Mouse (Mus musculus) CH12.LX (cell line): ENCODE measurements around the gene Oas1h.

Experiments
- CTCF ChIP-seq, 2 experiments: IDR thresholded peaks in 1 of 2; conservative IDR thresholded peaks in 1 of 2; 2 replicates each; pipeline ENCODE4 v1.5.1; 2011 to 2012; ENCODE audit warnings: low read depth in 2 of 2, low read length in 2 of 2, improper control_type of control experiment in 1 of 2, inconsistent platforms in 1 of 2, mild to moderate bottlenecking in 1 of 2, moderate library complexity in 1 of 2
- ELF1 ChIP-seq: IDR thresholded peaks from 2 replicates; pipeline ENCODE4 v1.6.1; 2014; ENCODE audit warnings: low read depth, mild to moderate bottlenecking, inconsistent platforms, low read length, improper control_type of control experiment
- HCFC1 ChIP-seq: IDR thresholded peaks from 2 replicates; pipeline ENCODE4 v1.6.1; 2012; ENCODE audit warnings: low read depth, mild to moderate bottlenecking, inconsistent platforms, low read length, improper control_type of control experiment
- KAT2A ChIP-seq: IDR thresholded peaks from 2 replicates; pipeline ENCODE4 v1.6.1; 2012; ENCODE audit warnings: low read length, improper control_type of control experiment, inconsistent platforms; ENCODE audit not compliant: insufficient replicate concordance
- MAX ChIP-seq: IDR thresholded peaks from 2 replicates; pipeline ENCODE4 v1.6.1; 2011; ENCODE audit warnings: low read length, improper control_type of control experiment
- MAZ ChIP-seq: IDR thresholded peaks from 2 replicates; pipeline ENCODE4 v1.6.1; 2012; ENCODE audit warnings: low read depth, mild to moderate bottlenecking, inconsistent platforms, low read length, improper control_type of control experiment, moderate library complexity
- NELFE ChIP-seq: IDR thresholded peaks from 2 replicates; pipeline ENCODE4 v1.6.1; 2011; ENCODE audit warnings: low read depth, low read length, improper control_type of control experiment
- POLR2A ChIP-seq: IDR thresholded peaks from 2 replicates; pipeline ENCODE4 v1.6.1; 2011; ENCODE audit warnings: low read depth, mild to moderate bottlenecking, improper control_type of control experiment, low read length
- RAD21 ChIP-seq: IDR thresholded peaks from 2 replicates; pipeline ENCODE4 v1.6.1; 2011; ENCODE audit warnings: low read depth, mild to moderate bottlenecking, low read length, improper control_type of control experiment, moderate library complexity
- RCOR1 ChIP-seq: conservative IDR thresholded peaks from 2 replicates; pipeline ENCODE4 v1.6.1; 2012; ENCODE audit warnings: low read depth, mild to moderate bottlenecking, inconsistent platforms, low read length, improper control_type of control experiment
- USF1 ChIP-seq: IDR thresholded peaks from 2 replicates; pipeline ENCODE4 v1.6.1; 2014; ENCODE audit warnings: low read depth, mild to moderate bottlenecking, inconsistent platforms, low read length, improper control_type of control experiment
- ZC3H11A ChIP-seq: IDR thresholded peaks from 2 replicates; pipeline ENCODE4 v1.6.1; 2012; ENCODE audit warnings: low read depth, mild to moderate bottlenecking, inconsistent platforms, low read length, improper control_type of control experiment
- ZKSCAN1 ChIP-seq: IDR thresholded peaks from 2 replicates; pipeline ENCODE4 v1.6.1; 2012; ENCODE audit warnings: low read depth, inconsistent platforms, low read length, improper control_type of control experiment, borderline replicate concordance
- ZNF384 ChIP-seq: IDR thresholded peaks from 2 replicates; pipeline ENCODE4 v1.6.1; 2012; ENCODE audit warnings: low read depth, low read length, improper control_type of control experiment, inconsistent platforms

- TF ChIP-seq CTCF (conservative IDR thresholded peaks at IDR 0.05 in 1 of 2, IDR thresholded peaks at IDR 0.05 in 1 of 2; ENCODE audit: low read depth in 2 of 2, low read length in 2 of 2) (no peak), POLR2A (no peak), NELFE (no peak), USF1 (no peak), ZKSCAN1 (no peak), ZC3H11A (no peak), ZNF384 (no peak), MAX (no peak), KAT2A (no peak), RCOR1 (no peak), ELF1 (no peak), RAD21 (no peak), MAZ (no peak), HCFC1 (no peak)
Measured at GRCm38 (mm10) chr5:120895231-120895900, 34.1 kb downstream of the Oas1h start.
